Comparison of ENCODE assay signal across 14 mouse cellular contexts in the genomic region with DNA sequence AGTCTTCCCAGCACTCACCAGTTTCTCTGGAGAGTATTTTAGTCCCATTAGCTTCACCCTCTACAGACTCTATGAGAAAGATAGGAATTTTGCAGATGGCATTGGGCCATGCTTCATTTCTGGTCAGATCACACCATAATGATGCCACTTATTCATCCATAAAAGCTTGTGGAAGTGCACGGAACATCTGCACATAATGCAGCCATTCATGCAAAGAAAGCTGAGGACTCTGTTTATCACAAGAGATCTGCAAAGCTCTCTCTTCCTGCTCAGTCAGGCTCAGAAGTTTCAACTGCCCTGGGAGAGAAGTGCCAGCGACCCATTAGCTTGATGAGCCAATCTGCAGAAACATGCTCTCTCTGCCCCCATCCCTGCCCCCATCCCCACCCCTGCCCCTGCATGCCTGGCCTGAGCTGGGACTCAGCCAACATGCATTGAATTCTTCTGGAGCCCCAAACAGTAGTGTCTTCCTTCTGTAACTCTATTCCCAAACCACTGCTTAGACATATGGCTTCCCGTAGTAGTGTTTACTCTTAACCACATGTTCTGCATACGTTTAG.
DNase-seq lines count a peak whose midpoint lies in the region; ATAC-seq and TF ChIP-seq lines count a peak whose summit lies in the region.
"Had no signal": no experiment of that assay in that cellular context is flagged by ENCODE, and none has a peak within 500 bp of the region (broad histone marks: within the 10 kb centered on the region; RNA-seq: fewer than 3 reads in every experiment).

No protein-coding gene starts in this region.

- 36% methylated on average over 4 of the region's 4 CpGs for WGBS in forebrain, embryonic 14.5 days
- WGBS in neural tube, embryonic 13.5 days, result 58% methylated on average over 4 of the region's 4 CpGs

- H3K4me3 ChIP-seq in layer of hippocampus, adult 2 months, result no peak overlapping the region
- H3K4me3 ChIP-seq in forebrain, embryonic 14.5 days (ENCODE audit: low read depth, low read length), result no peak overlapping the region
- no peak overlapping the region for H3K4me3 ChIP-seq in neural tube, embryonic 13.5 days
- H3K4me3 ChIP-seq: erythroblast, embryonic 14.5 days; midbrain, embryonic 15.5 days had no signal

- H3K36me3 ChIP-seq in forebrain, embryonic 14.5 days (ENCODE audit: control insufficient read depth, insufficient read depth, low read length), result no peaks in the 10 kb centered on the region
- H3K36me3 ChIP-seq in neural tube, embryonic 13.5 days, result no peaks in the 10 kb centered on the region
- H3K36me3 ChIP-seq: midbrain, embryonic 15.5 days had no signal

- ATAC-seq in forebrain, embryonic 14.5 days, result peak; percentile 65; the same call in 1 of the 2 replicates
- ATAC-seq in neural tube, embryonic 13.5 days (ENCODE audit: low read depth), result peak; percentile 77
- ATAC-seq: midbrain, embryonic 15.5 days had no signal

- peaks cover 2% of the 10 kb centered on the region; the same call in 1 of the 2 replicates for H3K4me1 ChIP-seq in forebrain, embryonic 14.5 days (ENCODE audit: control insufficient read depth, insufficient read depth, low read length)
- H3K4me1 ChIP-seq in neural tube, embryonic 13.5 days (replicated peaks), result 0 out of 2 replicates have a peak, but pooled peaks cover 11% of the 10 kb centered on the region
- H3K4me1 ChIP-seq: midbrain, embryonic 15.5 days had no signal

- H3K27me3 ChIP-seq in forebrain, embryonic 14.5 days (replicated peaks; ENCODE audit: control insufficient read depth, insufficient read depth, low read length), result no peaks in the 10 kb centered on the region
- no peaks in the 10 kb centered on the region for H3K27me3 ChIP-seq in neural tube, embryonic 13.5 days
- H3K27me3 ChIP-seq: CH12.LX; midbrain, embryonic 15.5 days had no signal

- 0 out of 2 replicates have a peak overlapping the region, but pooled peaks have one; percentile 37 for H3K27ac ChIP-seq in layer of hippocampus, adult 2 months
- peak overlapping the region; percentile 46; the same call in 1 of the 2 replicates for H3K27ac ChIP-seq in forebrain, embryonic 14.5 days (ENCODE audit: low read depth, low read length)
- peak overlapping the region; percentile 46; the same call in 1 of the 2 replicates for H3K27ac ChIP-seq in neural tube, embryonic 13.5 days (replicated peaks)
- H3K27ac ChIP-seq: midbrain, embryonic 15.5 days had no signal

- DNase-seq in layer of hippocampus, adult 2 months (ENCODE audit: low spot score in 2 of 2), result peak in 1 of 2 experiments; percentile 26
- DNase-seq in layer of hippocampus, postnatal 10 days (ENCODE audit: low spot score in 2 of 2), result no peak
- peak; percentile 87 for DNase-seq in brain, adult 2 months (ENCODE audit: low read depth, low spot score)
- DNase-seq in forebrain, embryonic 14.5 days (ENCODE audit: low spot score), result peak; percentile 50
- DNase-seq in thymus, adult 18-20 months, result no peak
- no peak for DNase-seq in kidney, adult 8-10 months
- DNase-seq in adipocyte (ENCODE audit: low spot score), result no peak
- DNase-seq: heart, postnatal 36 days; lung, postnatal 36 days had no signal

- H3K9ac ChIP-seq in forebrain, embryonic 14.5 days (ENCODE audit: low read length), result no peak overlapping the region
- H3K9ac ChIP-seq in neural tube, embryonic 13.5 days, result no peak overlapping the region
- H3K9ac ChIP-seq: midbrain, embryonic 15.5 days had no signal

- no peak for TF ChIP-seq CTCF in layer of hippocampus, adult 2 months (conservative IDR thresholded peaks at IDR 0.05)

- no peaks in the 10 kb centered on the region for H3K9me3 ChIP-seq in forebrain, embryonic 14.5 days (replicated peaks; ENCODE audit: control insufficient read depth, low read length)
- H3K9me3 ChIP-seq in neural tube, embryonic 13.5 days, result no peaks in the 10 kb centered on the region; the same call in 1 of the 2 replicates
- H3K9me3 ChIP-seq: midbrain, embryonic 15.5 days had no signal

- H3K4me2 ChIP-seq in forebrain, embryonic 14.5 days (ENCODE audit: low read length), result no peak overlapping the region
- H3K4me2 ChIP-seq in neural tube, embryonic 13.5 days, result no peak overlapping the region
- H3K4me2 ChIP-seq: liver, embryonic 11.5 days; midbrain, embryonic 15.5 days had no signal

Comparison
In these comparisons a context has a peak if more than half of its experiments do, and no peak if none do; other contexts are left out.
1. DNase-seq: peak in brain, adult 2 months (single experiment) and forebrain, embryonic 14.5 days (single experiment); none in layer of hippocampus, postnatal 10 days (0 of 2), thymus, adult 18-20 months (0 of 2), kidney, adult 8-10 months (0 of 2) and adipocyte (single experiment).
2. Peak in every context shown above with its lines, with median percentiles within 50 percentile points of each other: H3K27ac ChIP-seq.